Mouse (Mus musculus): Measurements from ENCODE around the gene Plau. TPM values are rescaled to one million over a fixed set of nuclear protein-coding genes. Genes with fewer than 3 reads are reported as not detected.
A peak's percentile ranks its signal among the peaks of the same experiment; 100 is the strongest.

Gene Plau
- 0.49 and 0.88 TPM in 2 replicates for polyA plus RNA-seq (2014; fragmentation: Nextera tagmentation; extraction: Ambion mirVana)

GRCm38 (mm10) chr14:20836171-20836904 lies at the start of gene Plau:
TSS of gene Plau (plus strand) at chr14:20836660.
- no peaks in the 10 kb centered on the region for H3K9me3 ChIP-seq (ENCODE audit: control insufficient read depth, low read length)
- under 1% methylated on average over 32 of the region's 33 CpGs for WGBS
- H3K27ac ChIP-seq (ENCODE audit: low read depth, low read length) = no peak within 1 kb of the TSS
- no peaks in the 10 kb centered on the region; the same call in 1 of the 2 replicates for H3K27me3 ChIP-seq (replicated peaks; ENCODE audit: control insufficient read depth, insufficient read depth, low read length)
- DNase-seq (ENCODE audit: low spot score) (peak; percentile 66), ATAC-seq (replicated peaks; ENCODE audit: low FRiP score) (peak; percentile 86)
- H3K36me3 ChIP-seq (ENCODE audit: control insufficient read depth, insufficient read depth, low read length) = no peaks in the 10 kb centered on the region
- peak within 1 kb of the TSS; percentile 52 for H3K4me3 ChIP-seq (ENCODE audit: low read depth, low read length)
- peak within 1 kb of the TSS; percentile 86 for H3K4me2 ChIP-seq
- peaks cover 8% of the 10 kb centered on the region for H3K4me1 ChIP-seq (replicated peaks; ENCODE audit: control insufficient read depth, insufficient read depth, low read length)
- peak within 1 kb of the TSS; percentile 62 for H3K9ac ChIP-seq (ENCODE audit: low read depth, low read length)

- no peak for DNase-seq (ENCODE audit: low spot score)
- 81% methylated on average over 3 of the region's 3 CpGs for WGBS
- peaks cover 45% of the 10 kb centered on the region for H3K4me1 ChIP-seq (replicated peaks; ENCODE audit: control insufficient read depth, insufficient read depth, low read length)
- H3K9ac ChIP-seq (ENCODE audit: low read depth, low read length) = no peak overlapping the region
- no peak overlapping the region for H3K4me2 ChIP-seq
- H3K9me3 ChIP-seq (ENCODE audit: control insufficient read depth, low read length) = no peaks in the 10 kb centered on the region
- H3K36me3 ChIP-seq (ENCODE audit: control insufficient read depth, insufficient read depth, low read length) = peaks cover 17% of the 10 kb centered on the region
- H3K27me3 ChIP-seq (replicated peaks; ENCODE audit: control insufficient read depth, insufficient read depth, low read length) = no peaks in the 10 kb centered on the region
- ATAC-seq (replicated peaks; ENCODE audit: low FRiP score) = no peak
- no peak overlapping the region for H3K4me3 ChIP-seq (ENCODE audit: low read depth, low read length)
- no peak overlapping the region for H3K27ac ChIP-seq (ENCODE audit: low read depth, low read length)
These were observed 48.3 kb upstream of the Plau start for GRCm38 (mm10) chr14:20788151-20788550.

GRCm38 (mm10) chr14:20789593-20789992 lies 46.9 kb upstream of the Plau start:
- Histone ChIP-seq H3K4me3 (ENCODE audit: low read depth, low read length) (no peak overlapping the region), H3K4me2 (no peak overlapping the region), H3K36me3 (ENCODE audit: control insufficient read depth, insufficient read depth, low read length) (peaks cover 17% of the 10 kb centered on the region), H3K9me3 (ENCODE audit: control insufficient read depth, low read length) (no peaks in the 10 kb centered on the region), H3K4me1 (replicated peaks; ENCODE audit: control insufficient read depth, insufficient read depth, low read length) (peaks cover 46% of the 10 kb centered on the region), H3K27ac (ENCODE audit: low read depth, low read length) (no peak overlapping the region), H3K9ac (ENCODE audit: low read depth, low read length) (no peak overlapping the region), H3K27me3 (replicated peaks; ENCODE audit: control insufficient read depth, insufficient read depth, low read length) (no peaks in the 10 kb centered on the region)
- WGBS = 84% methylated on average over 4 of the region's 4 CpGs
- ATAC-seq (replicated peaks; ENCODE audit: low FRiP score) = no peak
- DNase-seq (ENCODE audit: low spot score) = no peak

- Histone ChIP-seq H3K36me3 (ENCODE audit: control insufficient read depth, insufficient read depth, low read length) (peaks cover 17% of the 10 kb centered on the region), H3K27me3 (replicated peaks; ENCODE audit: control insufficient read depth, insufficient read depth, low read length) (no peaks in the 10 kb centered on the region), H3K9ac (ENCODE audit: low read depth, low read length) (no peak overlapping the region), H3K4me3 (ENCODE audit: low read depth, low read length) (no peak overlapping the region), H3K4me2 (no peak overlapping the region), H3K27ac (ENCODE audit: low read depth, low read length) (no peak overlapping the region), H3K9me3 (ENCODE audit: control insufficient read depth, low read length) (no peaks in the 10 kb centered on the region), H3K4me1 (replicated peaks; ENCODE audit: control insufficient read depth, insufficient read depth, low read length) (peaks cover 45% of the 10 kb centered on the region)
- 91% methylated on average over 5 of the region's 5 CpGs for WGBS
- ATAC-seq (replicated peaks; ENCODE audit: low FRiP score) = no peak
- DNase-seq (ENCODE audit: low spot score) = no peak
These were observed 46.0 kb upstream of the Plau start for GRCm38 (mm10) chr14:20790445-20790844.

- no peak overlapping the region for H3K9ac ChIP-seq (ENCODE audit: low read depth, low read length)
- no peak overlapping the region for H3K27ac ChIP-seq (ENCODE audit: low read depth, low read length)
- ATAC-seq (replicated peaks; ENCODE audit: low FRiP score) = no peak
- no peaks in the 10 kb centered on the region for H3K27me3 ChIP-seq (replicated peaks; ENCODE audit: control insufficient read depth, insufficient read depth, low read length)
- H3K4me3 ChIP-seq (ENCODE audit: low read depth, low read length) = no peak overlapping the region
- H3K9me3 ChIP-seq (ENCODE audit: control insufficient read depth, low read length) = no peaks in the 10 kb centered on the region
- peaks cover 14% of the 10 kb centered on the region for H3K36me3 ChIP-seq (ENCODE audit: control insufficient read depth, insufficient read depth, low read length)
- WGBS = 97% methylated on average over 6 of the region's 6 CpGs
- DNase-seq (ENCODE audit: low spot score) = no peak
- H3K4me2 ChIP-seq = no peak overlapping the region
- peaks cover 42% of the 10 kb centered on the region for H3K4me1 ChIP-seq (replicated peaks; ENCODE audit: control insufficient read depth, insufficient read depth, low read length)
These were observed 45.5 kb upstream of the Plau start for GRCm38 (mm10) chr14:20790996-20791395.

DNA sequence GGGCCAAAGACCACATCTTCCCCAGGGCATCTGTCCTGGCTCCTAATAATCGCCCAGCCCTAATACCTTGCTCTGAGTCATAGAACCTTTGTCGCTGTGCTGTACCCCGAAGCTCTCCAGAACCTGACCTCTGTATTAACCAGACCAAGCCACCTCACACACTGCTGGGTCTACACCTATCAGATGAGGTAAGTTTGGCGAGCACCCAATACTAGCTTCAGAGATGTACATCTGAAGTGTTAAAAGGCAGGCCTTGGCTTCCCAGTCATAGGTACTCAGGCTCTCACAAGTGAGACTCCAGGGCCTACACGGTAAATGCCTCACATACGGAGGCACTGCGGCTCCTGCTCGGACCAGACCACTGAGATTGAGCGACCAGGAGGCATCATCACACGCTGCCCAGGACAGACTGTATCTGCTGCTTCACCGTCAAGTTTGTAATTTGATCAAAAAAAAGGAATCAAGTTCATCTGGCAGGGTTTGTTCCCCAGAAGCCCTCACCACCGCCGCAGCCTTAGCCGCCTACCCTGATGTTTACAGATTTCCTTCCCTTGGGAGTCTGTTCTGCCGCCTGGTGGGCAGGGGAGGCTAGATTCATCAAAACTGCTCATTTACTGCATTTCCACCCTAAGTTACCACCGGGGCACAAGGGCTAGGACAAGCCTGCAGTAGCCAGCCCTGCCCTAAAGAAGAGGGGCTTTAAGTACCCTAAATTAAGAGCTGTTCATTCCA lies 44.8 kb upstream of the Plau start:
- peaks cover 36% of the 10 kb centered on the region for H3K4me1 ChIP-seq (replicated peaks; ENCODE audit: control insufficient read depth, insufficient read depth, low read length)
- H3K27me3 ChIP-seq (replicated peaks; ENCODE audit: control insufficient read depth, insufficient read depth, low read length) = no peaks in the 10 kb centered on the region
- H3K4me3 ChIP-seq (ENCODE audit: low read depth, low read length) = no peak overlapping the region
- no peaks in the 10 kb centered on the region for H3K9me3 ChIP-seq (ENCODE audit: control insufficient read depth, low read length)
- H3K4me2 ChIP-seq = peak overlapping the region; percentile 6; the same call in 1 of the 2 replicates
- H3K9ac ChIP-seq (ENCODE audit: low read depth, low read length) = peak overlapping the region; percentile 20; the same call in 1 of the 2 replicates
- H3K36me3 ChIP-seq (ENCODE audit: control insufficient read depth, insufficient read depth, low read length) = peaks cover 13% of the 10 kb centered on the region
- 85% methylated on average over 16 of the region's 16 CpGs for WGBS
- no peak for ATAC-seq (replicated peaks; ENCODE audit: low FRiP score)
- no peak for DNase-seq (ENCODE audit: low spot score)
- no peak overlapping the region for H3K27ac ChIP-seq (ENCODE audit: low read depth, low read length)

GRCm38 (mm10) chr14:20792243-20792921 lies 44.1 kb upstream of the Plau start:
- Histone ChIP-seq H3K4me3 (ENCODE audit: low read depth, low read length) (peak overlapping the region; percentile 91), H3K9me3 (ENCODE audit: control insufficient read depth, low read length) (no peaks in the 10 kb centered on the region), H3K27me3 (replicated peaks; ENCODE audit: control insufficient read depth, insufficient read depth, low read length) (no peaks in the 10 kb centered on the region), H3K36me3 (ENCODE audit: control insufficient read depth, insufficient read depth, low read length) (peaks cover 13% of the 10 kb centered on the region), H3K4me2 (peak overlapping the region; percentile 86), H3K9ac (ENCODE audit: low read depth, low read length) (peak overlapping the region; percentile 79; the same call in 1 of the 2 replicates), H3K27ac (ENCODE audit: low read depth, low read length) (no peak overlapping the region), H3K4me1 (replicated peaks; ENCODE audit: control insufficient read depth, insufficient read depth, low read length) (peaks cover 32% of the 10 kb centered on the region)
- 76% methylated on average over 8 of the region's 8 CpGs for WGBS
- DNase-seq (ENCODE audit: low spot score) (no peak), ATAC-seq (replicated peaks; ENCODE audit: low FRiP score) (no peak)

GRCm38 (mm10) chr14:20792922-20793757 lies 43.3 kb upstream of the Plau start:
- H3K27ac ChIP-seq (ENCODE audit: low read depth, low read length) = peak overlapping the region; percentile 62
- ATAC-seq (replicated peaks; ENCODE audit: low FRiP score) = peak; percentile 46
- H3K36me3 ChIP-seq (ENCODE audit: control insufficient read depth, insufficient read depth, low read length) = peaks cover 13% of the 10 kb centered on the region
- DNase-seq (ENCODE audit: low spot score) = peak; percentile 53
- H3K27me3 ChIP-seq (replicated peaks; ENCODE audit: control insufficient read depth, insufficient read depth, low read length) = no peaks in the 10 kb centered on the region
- 2% methylated on average over 48 of the region's 57 CpGs for WGBS
- H3K9me3 ChIP-seq (ENCODE audit: control insufficient read depth, low read length) = no peaks in the 10 kb centered on the region
- peak overlapping the region; percentile 79 for H3K9ac ChIP-seq (ENCODE audit: low read depth, low read length)
- peaks cover 27% of the 10 kb centered on the region for H3K4me1 ChIP-seq (replicated peaks; ENCODE audit: control insufficient read depth, insufficient read depth, low read length)
- peak overlapping the region; percentile 86 for H3K4me2 ChIP-seq
- H3K4me3 ChIP-seq (ENCODE audit: low read depth, low read length) = peak overlapping the region; percentile 91
